Mouse (Mus musculus) gastrocnemius, adult 8-10 months (tissue): ENCODE measurements around the gene Mdh1b. TPM values are rescaled to one million over a fixed set of nuclear protein-coding genes. Genes with fewer than 3 reads are reported as not detected.

Experiments
- DNase-seq, 2 experiments: peaks; one replicate each; pipeline ENCODE4 v3.0.0; 2022; ENCODE audit warnings: low spot score in 2 of 2
- total RNA-seq, 4 experiments: library from RNA; stranded (reverse); gene quantifications; 2 replicates each; pipeline ENCODE4 v1.2.4; 2022

Gene Mdh1b
- not detected for total RNA-seq

DNA sequence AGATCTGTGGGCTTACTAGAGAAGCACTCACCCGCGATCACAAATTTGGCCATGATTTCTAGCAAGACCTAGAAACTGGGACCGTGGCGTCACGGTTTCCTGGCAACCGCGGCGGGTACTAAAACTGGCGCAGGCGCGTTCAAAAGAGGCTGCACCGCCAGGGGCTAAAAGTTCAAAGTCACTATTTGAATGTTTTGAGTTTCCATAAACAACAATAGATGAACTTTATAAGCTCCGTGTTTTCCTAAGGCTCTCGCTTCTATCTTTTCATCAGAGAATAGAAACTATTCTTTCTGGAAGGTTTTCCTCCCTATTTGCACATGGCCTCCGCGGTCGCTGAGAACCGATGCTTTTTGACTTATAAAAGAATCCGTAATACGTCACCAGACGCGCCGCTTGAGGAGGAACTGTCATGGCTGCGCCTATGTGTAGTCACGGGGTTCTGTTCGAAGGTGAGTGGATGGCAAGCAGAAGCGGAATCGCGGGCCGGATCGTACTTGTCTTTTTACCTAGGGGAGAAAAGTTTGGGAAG is at the start of gene Mdh1b, which contains the start of gene Fastkd2:
Mdh1b (minus strand) TSS at position 79 of the 532 bp plus-strand sequence.
Fastkd2 (plus strand) TSS at position 375 of the 532 bp plus-strand sequence.
- DNase-seq, result peak; percentile 76

DNA sequence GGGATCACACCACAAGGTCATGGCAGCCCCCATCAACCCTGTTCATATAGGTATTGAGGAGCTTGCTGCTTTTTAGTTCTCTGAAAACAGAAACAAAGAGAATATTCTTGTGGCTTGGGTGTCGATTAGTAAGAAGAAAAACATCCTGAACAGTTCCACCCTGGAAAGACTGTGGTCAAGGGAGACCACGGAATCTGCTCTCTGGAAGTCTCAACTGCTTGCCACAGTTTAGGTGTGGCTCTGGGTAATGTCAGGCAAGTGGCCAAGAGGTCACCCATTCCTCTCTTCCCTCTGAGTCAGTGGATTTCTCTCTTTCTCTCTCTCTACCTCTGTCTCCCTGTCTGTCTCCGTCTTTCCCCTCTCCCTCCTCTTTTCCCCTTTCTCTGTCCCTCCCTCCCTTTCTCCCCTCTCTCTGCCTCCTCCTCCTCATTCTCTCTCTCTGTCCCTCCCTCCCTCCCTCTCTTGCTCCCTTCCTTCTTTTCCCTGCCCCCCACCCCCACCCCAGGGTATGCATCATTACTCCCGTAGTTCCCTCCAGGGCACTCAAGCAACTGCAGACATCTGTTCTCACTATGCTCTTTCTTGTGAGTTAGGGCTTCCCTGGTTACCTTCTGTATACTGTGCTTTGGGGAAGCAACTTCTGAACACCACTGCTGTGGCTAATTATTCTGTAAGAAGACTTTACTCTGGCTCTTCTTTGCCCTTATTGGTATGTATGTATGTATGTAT is 46.9 kb upstream of the Mdh1b start:
- DNase-seq, result no peak

- no peak for DNase-seq
These were observed 46.3 kb upstream of the Mdh1b start for GRCm38 (mm10) chr1:63776396-63776795.

DNA sequence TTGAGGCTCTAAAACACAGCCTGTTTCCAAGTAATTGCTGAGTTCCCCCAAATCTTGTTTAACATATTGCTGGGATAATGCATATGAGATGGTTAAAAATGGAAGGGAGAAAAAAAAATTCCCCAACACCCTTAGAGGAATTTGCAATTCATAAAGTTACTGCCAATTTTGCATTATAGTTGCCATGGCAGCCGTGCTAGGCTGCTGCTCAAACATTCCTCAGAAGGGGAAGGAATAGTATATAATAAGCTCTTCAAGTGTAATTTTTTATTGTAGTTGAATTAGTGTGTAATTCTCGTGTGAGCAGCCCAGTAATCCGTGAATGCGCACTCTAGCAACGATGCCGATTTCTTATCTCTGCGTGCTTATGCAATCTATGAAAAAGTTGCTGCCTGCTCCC is 40.2 kb upstream of the Mdh1b start:
- no peak for DNase-seq

- no peak for DNase-seq
These were observed 39.0 kb upstream of the Mdh1b start, which contains the start of gene 4933402D24Rik for GRCm38 (mm10) chr1:63769167-63769566. Gene 4933402D24Rik (minus strand): TSS chr1:63769267.

- DNase-seq, result no peak
These were observed 38.0 kb upstream of the Mdh1b start for GRCm38 (mm10) chr1:63768112-63768511.

DNA sequence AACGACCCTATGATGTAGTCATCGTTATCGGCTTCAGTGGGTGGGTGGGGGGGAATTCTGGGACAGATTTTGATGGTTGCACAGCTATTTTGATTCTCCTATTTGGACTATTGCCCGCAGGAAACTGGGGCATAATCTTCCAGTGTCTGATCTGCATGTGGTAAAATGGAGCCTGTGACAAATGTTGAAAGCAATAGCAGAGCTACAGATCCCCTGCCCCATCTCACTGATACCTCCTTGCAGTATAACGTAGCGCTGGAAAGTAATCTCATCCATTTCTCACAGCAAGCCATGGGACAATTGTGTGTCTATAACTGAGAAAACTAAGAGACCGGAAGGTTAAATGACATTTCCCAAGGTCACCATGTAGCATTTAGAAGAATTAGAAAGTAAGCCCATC is 34.3 kb upstream of the Mdh1b start:
- DNase-seq, result no peak

GRCm38 (mm10) chr1:63763881-63764386 is 33.8 kb upstream of the Mdh1b start:
- DNase-seq, result no peak

GRCm38 (mm10) chr1:63763212-63763694 is 33.1 kb upstream of the Mdh1b start:
- DNase-seq, result no peak

DNA sequence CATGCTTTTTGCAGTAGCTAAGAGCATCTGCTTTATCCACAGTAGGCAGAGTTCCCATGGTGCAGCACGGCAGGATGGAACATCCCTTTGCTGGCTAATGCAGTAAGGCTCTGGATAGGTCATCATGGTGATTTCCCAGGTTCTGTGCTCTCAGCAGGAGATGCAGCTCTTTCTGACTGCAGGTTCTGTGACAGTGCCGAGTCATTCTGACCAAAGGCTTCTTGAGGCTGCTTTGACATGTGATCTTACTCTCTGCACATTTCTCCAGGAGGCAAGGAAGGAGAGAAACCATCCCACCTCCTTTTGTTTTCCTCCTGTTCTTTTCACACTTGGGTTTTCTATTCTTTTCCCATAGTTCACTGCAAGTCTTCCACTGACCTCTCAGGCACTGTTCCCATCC is 25.9 kb upstream of the Mdh1b start:
- DNase-seq, result no peak

GRCm38 (mm10) chr1:63729796-63730195 is 322 bp downstream of the Mdh1b start:
- DNase-seq, result no peak

GRCm38 (mm10) chr1:63720161-63720560 is 10.0 kb downstream of the Mdh1b start:
- no peak for DNase-seq

DNA sequence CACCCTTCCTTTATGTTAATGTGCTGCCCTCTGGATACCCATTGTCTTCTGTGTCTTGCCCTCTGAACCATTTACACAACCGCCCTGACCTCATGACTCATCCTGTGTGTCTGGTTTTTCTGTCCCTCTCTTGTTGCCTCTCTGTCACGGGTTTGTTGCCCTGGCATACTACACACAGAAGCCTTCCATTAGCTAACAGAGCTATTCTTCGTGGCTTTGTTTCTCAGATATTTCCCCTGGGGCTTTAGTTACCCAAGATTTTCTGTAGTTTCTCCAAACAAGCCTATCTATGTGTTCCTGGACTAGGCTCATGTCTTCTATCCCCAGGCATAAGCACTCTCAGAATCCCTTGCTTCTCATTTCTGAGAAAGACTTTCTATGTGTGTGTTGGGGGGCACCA is 21.2 kb downstream of the Mdh1b start:
- DNase-seq, result no peak

DNA sequence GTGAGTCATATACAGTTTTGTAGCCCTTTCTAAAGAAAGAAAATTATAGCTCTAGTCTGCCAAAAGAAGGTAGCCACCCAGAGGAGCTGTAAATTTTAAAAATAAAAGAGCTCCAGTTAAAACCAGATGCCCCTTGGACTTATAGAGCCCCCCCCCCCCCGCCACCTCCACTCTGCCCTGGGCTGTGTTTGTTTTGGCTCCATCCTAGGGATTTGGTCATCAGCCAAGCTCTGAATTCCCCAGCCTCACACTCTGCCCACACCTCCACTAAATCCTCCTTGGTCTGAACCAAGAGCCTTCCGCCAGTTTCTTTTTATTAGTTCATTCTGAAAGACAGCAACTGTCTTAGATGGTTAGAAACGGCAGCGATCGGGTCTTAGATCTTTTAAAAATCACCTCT is 24.4 kb downstream of the Mdh1b start:
- DNase-seq, result no peak

- no peak for DNase-seq
These were observed 33.3 kb downstream of the Mdh1b start for GRCm38 (mm10) chr1:63696861-63697260.

DNA sequence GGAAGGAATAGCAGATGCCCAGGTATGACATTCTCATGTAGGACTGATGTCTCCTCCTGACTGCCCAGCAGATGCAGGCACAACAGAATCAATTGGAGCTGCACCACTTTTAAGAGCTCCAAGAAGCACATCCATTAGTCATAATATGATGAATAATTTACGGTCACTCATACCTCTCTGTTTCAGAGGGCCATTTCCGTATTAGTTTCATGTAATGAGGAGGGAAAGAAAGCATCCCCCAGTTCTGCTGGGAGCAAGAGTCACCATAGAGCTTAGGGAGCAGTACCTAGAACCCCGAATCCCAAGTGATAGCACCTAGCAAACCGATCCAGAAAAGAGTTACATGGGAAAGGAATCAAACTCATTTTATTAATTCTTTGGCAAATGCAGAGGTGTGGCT is 43.3 kb downstream of the Mdh1b start, which contains the start of gene Dytn:
Dytn (minus strand) TSS at position 101 of the 400 bp plus-strand sequence.
- DNase-seq, result no peak

- DNase-seq, result no peak
These were observed 54.1 kb downstream of the Mdh1b start for GRCm38 (mm10) chr1:63675975-63676374.

GRCm38 (mm10) chr1:63668852-63669160 is 61.3 kb downstream of the Mdh1b start:
- no peak for DNase-seq

DNA sequence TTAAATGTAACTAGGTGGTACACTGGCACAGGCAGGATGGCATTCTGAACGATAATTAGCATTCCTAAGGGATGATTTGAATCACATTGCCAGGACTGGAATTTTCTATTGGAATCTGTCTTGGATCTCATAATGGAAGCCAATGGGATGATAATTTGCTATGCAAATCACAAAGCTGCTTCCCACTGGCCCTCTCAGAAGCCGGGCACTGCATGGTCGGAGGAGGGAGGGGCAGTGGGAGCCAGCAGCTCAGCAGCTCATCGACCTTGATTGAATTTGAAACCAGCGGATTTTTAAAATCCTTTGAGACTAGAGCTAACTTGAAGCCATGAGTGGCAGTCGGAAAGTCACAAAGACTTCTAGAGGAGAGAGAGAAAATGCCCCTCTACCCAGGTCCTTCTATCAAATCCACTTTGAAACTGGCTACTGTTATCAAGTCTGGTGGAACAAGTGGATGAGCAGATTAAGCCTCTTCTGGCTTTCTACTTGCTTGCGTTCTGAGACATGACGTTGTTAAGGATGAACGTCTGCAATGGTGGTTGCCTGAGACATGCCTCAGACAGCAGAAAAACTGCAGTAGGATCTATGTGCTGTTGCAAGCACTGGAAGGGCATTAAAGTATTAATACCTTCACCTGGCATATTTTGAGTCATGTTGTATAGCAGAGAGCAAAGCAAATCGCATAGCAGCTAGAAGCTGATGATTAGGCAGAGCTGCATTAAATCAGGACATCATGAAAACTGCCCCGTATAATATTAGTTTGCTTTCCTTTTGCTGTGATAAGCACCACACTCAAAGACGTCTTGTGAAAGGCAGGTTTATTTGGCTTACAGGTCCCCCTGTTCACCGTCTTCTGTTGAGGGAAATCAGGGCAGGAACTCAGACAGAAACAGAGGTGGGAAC is 61.9 kb downstream of the Mdh1b start:
- DNase-seq, result no peak

GRCm38 (mm10) chr1:63667201-63667948 is 62.7 kb downstream of the Mdh1b start:
- DNase-seq, result no peak

- DNase-seq, result no peak
These were observed 64.0 kb downstream of the Mdh1b start for GRCm38 (mm10) chr1:63666089-63666488.
